Mouse (Mus musculus): ENCODE data around the gene Stk32c.

The Stk32c gene

GRCm38 (mm10) chr7:139212754-139213745 lies at the start of gene Stk32c, which contains the start of gene Lrrc27:
Gene Stk32c, minus strand, starts transcription at chr7:139213307.
Gene Lrrc27, plus strand, starts transcription at chr7:139212988.
- DNase-seq = peak; percentile 96 to 99

DNA sequence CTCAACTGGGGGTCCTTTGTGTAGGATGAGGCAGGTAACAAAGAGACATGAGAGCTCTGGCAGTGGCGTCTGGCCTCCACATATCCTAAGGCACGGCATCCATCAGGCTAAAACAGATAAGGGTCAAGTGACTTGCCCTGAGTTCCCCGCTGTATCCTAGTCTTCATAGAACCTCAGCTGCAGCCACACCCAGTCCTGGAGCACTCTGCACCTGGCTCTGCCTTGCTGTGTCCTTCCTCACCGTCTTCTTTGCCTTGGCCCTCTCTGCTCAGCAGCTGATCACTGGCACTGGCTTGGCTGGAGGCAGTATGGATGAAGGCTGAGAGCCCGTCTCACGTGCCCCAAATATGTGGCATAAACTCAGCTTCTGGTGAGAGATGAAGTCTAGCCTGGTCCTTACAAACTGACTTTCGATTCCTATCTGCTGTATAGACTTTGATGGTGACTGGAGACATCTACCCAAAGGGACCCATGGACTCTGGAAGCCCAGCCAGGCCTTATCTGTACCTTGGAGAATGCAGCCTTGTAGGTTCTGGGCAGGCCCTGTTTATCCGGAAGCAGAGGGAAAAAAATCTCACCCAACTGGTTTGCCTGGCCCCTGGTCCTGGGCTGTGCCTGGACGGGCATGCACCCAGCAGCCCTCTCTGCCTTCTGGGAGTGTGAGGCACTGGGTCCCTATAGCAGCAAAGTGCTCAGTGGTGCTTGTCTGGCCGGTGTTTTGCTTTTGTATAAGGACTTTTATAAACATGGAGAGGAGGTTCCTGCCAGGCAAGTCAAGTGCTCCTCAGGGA lies 44.8 kb upstream of the Stk32c start:
- DNase-seq = no peak

- DNase-seq = peak in 1 of 2 experiments; percentile 37
Observed at GRCm38 (mm10) chr7:139254626-139255025, 41.5 kb upstream of the Stk32c start.

GRCm38 (mm10) chr7:139253462-139253861 lies 40.4 kb upstream of the Stk32c start:
- DNase-seq = no peak

DNA sequence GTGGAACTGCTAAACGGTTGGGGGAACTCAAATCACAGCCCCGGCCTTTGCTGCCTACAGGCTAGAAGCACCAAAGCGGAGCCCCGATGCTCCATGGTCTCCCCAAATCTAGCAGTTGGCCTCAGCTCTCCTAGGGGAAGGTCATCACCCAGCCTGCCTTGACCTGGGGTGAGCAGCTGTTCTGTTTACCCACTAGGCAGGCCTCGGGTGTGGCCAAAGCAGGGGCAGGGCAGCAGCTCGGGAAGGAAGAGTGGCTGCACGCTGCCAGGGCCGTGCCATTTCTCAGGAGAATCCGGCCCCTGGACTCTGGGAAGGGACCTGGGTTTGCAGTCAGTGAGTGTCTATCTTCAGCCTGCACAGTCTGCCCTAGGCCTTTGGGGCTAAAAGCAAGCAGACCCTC lies 39.9 kb upstream of the Stk32c start:
- DNase-seq = no peak

GRCm38 (mm10) chr7:139252566-139252965 lies 39.5 kb upstream of the Stk32c start:
- DNase-seq = no peak

GRCm38 (mm10) chr7:139251881-139252301 lies 38.8 kb upstream of the Stk32c start:
- DNase-seq = peak; percentile 73 to 75

- DNase-seq = no peak
Observed at GRCm38 (mm10) chr7:139249406-139250210, 36.5 kb upstream of the Stk32c start.

DNA sequence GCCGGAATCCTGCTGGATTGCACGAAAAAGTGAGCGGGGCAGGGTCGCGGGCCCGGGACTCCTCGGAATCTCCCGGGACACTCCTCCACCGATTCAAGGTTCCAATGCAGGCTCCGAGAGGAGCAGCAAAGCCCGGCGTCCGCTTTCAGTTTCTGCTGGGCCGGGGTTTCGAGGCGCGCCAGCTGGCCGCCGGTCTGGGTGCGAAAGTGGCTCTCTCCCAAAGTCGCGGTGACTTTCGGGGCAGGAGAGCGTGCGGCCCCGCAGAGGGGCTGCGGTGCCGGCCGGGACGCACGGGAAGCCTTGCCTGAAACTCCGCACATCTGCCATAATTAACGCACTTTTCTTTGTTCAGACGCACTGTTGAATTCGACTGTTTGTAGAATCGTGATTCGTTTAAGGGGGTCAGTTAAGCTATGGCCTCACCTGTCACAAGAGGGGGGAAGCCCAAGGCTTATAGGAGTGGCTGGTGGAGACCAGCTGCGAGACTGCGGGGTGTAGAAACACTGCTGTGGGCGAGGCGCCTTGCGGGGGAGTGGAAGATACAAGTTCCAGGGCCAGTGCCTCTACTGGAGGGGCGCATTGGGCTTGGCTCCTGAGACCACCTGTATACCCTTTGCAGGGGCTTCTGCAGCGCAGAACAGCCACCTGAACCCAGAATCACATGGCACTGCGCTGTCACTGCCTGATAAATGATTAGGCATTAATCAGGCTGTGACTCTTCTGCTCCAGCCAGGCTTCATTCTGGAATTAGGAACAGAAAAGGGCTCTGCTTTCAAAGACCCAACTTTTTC lies 35.7 kb upstream of the Stk32c start:
- DNase-seq = peak; percentile 53 to 55

DNA sequence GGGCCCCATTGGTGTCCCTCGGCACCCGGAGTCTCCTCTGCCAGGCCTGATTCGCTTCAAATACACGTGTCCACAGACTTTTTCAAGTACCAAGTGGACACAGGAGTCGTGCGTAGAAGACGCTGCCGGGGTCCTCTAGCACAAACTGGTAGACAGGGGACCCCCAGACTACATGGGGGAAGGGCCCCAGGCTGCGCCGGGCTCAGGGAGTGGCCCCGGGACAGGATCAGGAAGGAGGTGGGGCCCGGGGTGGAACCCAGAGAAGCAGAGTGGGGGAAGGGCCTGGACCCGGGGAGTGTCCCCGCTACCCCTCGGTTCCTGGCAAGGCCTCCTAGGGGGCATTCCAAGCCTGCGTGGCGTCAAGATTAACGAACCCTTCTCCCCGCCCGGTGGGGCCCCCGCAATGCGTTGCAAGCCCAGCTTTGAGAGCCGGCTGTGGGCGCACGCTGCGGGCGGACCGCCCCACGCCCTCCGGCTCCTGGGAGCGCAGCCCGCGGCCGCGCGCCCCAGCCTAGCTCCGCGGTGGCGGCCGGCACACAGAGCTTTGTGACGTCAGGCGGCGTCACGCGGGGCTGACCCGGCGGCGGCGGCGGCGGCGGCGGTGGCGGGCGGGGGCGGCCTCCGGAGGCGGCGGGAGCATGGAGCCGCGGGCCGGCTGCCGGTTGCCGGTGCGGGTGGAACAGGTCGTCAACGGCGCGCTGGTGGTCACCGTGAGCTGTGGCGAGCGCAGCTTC lies 34.9 kb upstream of the Stk32c start, which contains the start of gene Pwwp2b:
Gene Pwwp2b (plus strand): TSS at position 602 of the 734 bp plus-strand sequence.
- DNase-seq = peak; percentile 73 to 79

GRCm38 (mm10) chr7:139246931-139247880 lies 34.1 kb upstream of the Stk32c start:
- peak; percentile 51 to 56 for DNase-seq

DNA sequence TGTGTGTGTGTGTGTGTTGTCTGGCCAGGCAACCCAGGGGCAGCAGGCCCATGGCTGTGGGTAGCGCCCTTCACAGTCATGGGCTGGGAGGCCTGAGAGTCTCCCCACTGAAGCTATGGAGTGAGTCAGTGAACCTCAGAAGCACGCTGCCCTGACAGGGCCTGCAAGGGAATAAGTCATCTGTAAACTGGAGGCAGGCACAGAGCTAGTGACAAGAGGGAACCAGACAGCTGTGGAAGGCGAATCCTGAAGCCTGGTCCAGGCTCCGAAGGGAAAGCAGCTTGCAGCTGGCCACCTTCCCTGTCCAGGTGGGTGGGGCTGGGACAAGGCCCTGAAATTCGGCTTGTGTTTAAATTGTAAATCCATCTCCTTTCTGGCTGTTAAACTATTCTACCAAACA lies 33.0 kb upstream of the Stk32c start:
- no peak for DNase-seq

- no peak for DNase-seq
Observed at GRCm38 (mm10) chr7:139239432-139239831, 26.3 kb upstream of the Stk32c start.

DNA sequence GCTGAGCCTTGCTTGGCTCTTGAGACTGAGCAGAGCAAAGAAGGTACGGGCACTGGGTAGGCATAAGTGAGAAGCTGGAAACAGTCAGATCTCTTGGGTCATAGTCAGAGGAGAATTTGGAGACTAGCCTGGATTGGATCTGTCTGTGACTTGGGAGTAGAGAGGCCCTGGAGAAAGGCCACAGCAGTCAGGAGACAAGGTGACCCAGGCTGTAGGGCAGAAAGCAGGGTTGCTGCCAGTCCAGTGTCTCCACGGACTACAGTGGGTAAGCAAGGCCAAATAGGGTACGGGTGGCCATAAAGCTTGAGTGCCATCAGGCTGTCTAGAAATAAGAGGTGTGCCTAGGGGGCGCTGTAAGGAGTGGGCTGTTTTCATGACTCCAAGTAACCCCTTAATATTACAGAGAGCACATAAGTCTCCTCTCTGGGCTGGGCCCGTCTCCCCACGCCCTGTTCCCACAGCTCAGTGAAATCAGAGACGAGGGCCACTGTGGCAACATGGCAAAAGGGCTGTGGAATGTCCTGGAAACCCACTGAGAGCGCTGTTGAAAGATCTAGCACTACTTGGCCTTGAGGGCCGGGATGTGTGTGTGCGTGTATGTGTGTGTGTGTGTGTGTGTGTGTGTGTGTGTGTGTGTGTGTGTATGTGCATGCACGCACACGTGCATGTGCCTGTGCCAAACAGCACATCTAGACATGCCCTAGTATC lies 22.7 kb upstream of the Stk32c start:
- no peak for DNase-seq

GRCm38 (mm10) chr7:139234426-139235188 lies 21.5 kb upstream of the Stk32c start:
- peak; percentile 59 to 69 for DNase-seq

DNA sequence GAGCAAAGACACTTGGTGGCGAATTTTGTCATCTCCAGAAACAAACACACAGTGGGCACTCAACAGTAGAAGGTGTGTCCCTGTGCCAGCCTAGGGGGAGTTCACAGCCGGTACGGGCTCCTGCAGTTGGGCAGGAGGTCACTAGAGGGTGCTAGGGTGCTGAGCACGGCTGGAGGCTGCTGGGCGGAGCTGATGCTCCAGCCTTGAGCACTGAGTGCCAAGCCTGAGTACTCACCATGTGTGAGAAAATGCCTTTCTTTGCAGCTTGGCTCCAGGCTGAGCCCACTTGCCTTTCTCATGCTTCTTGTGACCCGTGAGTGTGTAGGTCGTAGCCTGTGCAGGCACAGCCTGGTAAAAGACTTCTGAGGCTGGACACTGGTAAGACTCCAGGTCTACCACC lies 20.6 kb upstream of the Stk32c start:
- DNase-seq = peak; percentile 95

GRCm38 (mm10) chr7:139230241-139230640 lies 17.1 kb upstream of the Stk32c start:
- DNase-seq = no peak

DNA sequence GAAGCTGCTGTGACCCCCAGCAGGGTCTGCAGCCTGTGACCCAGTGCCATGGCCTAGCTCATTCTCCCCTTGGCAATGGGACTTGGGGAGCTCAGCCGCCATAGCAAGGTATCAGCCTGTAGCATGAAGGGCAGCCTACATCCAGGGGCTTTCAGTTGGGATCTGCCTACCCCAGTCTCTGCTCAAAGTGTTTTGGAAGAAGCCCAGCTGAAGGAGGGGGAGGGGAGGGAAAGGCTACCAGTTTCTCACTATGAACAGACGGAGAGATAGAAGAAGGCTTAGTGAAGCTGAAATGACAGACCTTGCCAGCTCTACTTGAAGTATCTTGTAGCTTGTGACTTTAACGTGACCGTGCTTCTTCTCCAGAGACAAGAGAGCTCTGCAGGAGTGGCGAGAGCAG lies 16.7 kb upstream of the Stk32c start:
- peak; percentile 58 to 62 for DNase-seq
